Mouse (Mus musculus): Measurements from ENCODE around the gene Tbc1d1. TPM values are rescaled to one million over a fixed set of nuclear protein-coding genes. Genes with fewer than 3 reads are reported as not detected.
"Not testable (repeated sequence)": the region's sequence is repeated elsewhere in the genome, so short reads cannot be mapped to it uniquely, and the experiment has no call there.

Tbc1d1 gene
- polyA plus RNA-seq, 1 experiment from 2014 or later = 11.6 TPM

DNA sequence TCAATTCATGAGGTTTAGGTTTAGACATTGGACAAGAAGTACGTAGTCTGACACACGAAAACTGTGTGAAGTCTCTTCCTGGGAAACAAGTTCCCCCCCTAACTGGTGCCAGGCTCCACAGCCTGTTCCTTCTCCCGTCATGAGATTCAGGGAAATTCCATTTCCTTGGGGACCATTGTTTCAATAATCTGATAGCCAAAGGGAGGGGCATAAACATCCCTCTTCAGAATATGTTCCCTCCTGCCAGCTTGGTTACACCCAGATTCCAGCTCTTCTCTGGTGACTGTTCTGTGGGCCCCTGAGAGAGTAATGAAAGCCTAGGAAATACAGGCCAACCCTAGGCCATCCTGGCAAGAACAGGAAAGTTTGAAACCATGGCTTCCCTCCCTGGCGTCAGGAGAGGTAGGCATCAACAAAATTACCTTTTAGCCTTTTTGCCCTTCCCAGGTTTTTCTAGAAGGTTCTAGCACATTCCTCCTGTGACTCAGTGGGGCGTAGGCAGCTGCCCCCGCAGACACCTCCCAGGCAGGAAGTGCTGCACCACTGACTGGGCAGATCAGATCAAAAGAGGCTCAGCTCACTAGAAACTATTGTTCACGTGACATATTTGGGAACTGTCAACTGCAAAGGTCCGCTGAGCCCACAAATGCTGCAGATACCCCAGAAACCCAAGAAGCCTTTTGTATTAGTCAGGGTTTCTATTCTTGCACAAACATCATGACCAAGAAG is 204.2 kb downstream of the Tbc1d1 start:
- H3K9me3 ChIP-seq (replicated peaks; ENCODE audit: control insufficient read depth, low read length) = no peaks in the 10 kb centered on the region
- WGBS = 84% methylated on average over 8 of the region's 8 CpGs
- H3K27ac ChIP-seq (ENCODE audit: low read depth, low read length) = no peak overlapping the region
- ATAC-seq = no peak
- DNase-seq (ENCODE audit: low spot score) = no peak
- no peak overlapping the region for H3K4me2 ChIP-seq (ENCODE audit: low read length)
- peaks cover 19% of the 10 kb centered on the region for H3K4me1 ChIP-seq (ENCODE audit: control insufficient read depth, insufficient read depth, low read length)
- H3K4me3 ChIP-seq (ENCODE audit: low read depth, low read length) = no peak overlapping the region
- no peaks in the 10 kb centered on the region for H3K27me3 ChIP-seq (replicated peaks; ENCODE audit: control insufficient read depth, insufficient read depth, low read length)
- no peak overlapping the region for H3K9ac ChIP-seq (ENCODE audit: low read length)
- H3K36me3 ChIP-seq (ENCODE audit: control insufficient read depth, insufficient read depth, low read length) = no peaks in the 10 kb centered on the region

DNA sequence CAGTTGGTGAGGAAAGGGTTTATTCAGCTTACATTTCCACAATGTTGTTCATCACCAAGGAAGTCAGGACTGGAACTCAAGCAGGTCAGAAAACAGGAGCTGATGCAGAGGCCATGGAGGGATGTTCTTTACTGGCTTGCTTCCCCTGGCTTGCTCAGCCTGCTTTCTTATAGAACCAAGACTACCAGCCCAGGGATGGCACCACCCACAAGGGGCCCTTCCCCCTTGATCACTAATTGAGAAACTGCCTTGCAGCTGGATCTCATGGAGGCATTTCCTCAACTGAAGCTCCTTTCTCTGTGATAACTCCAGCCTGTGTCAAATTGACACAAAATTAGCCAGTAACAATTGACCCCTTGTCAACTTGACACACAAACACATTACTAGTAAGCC is 204.8 kb downstream of the Tbc1d1 start:
- not testable (repeated sequence) for H3K4me2 ChIP-seq (ENCODE audit: low read length); ATAC-seq; H3K27me3 ChIP-seq (replicated peaks; ENCODE audit: control insufficient read depth, insufficient read depth, low read length); H3K9ac ChIP-seq (ENCODE audit: low read length); H3K27ac ChIP-seq (ENCODE audit: low read depth, low read length); DNase-seq (ENCODE audit: low spot score); H3K36me3 ChIP-seq (ENCODE audit: control insufficient read depth, insufficient read depth, low read length); H3K9me3 ChIP-seq (replicated peaks; ENCODE audit: control insufficient read depth, low read length); H3K4me3 ChIP-seq (ENCODE audit: low read depth, low read length)
- peaks cover 21% of the 10 kb centered on the region for H3K4me1 ChIP-seq (ENCODE audit: control insufficient read depth, insufficient read depth, low read length)

DNA sequence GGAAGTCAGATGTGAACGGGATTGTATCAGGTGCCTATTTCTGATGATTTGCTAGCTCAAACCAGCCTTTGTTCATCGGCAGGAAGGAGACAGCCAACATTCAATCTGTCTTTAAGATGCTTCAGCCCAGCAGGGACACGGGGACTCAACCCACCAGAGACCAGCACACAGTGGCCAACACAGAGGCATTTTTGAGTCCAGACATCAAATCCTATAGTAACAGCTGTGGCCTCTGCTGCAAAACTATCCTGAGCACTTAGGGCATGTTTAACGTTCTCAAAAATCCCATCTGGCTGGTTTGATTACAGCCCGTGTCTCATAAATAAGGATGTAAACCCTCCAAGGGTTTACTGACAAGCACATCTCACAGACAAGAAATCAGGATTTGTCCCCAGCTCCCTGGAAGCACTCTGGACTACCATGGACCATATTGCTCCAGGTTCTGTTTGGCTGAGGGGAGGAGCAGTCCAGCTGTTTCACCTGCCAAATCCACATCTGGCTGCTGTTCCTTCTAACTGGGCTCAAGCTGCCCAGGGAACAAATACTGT is 207.8 kb downstream of the Tbc1d1 start:
- no peaks in the 10 kb centered on the region for H3K9me3 ChIP-seq (replicated peaks; ENCODE audit: control insufficient read depth, low read length)
- no peak overlapping the region for H3K9ac ChIP-seq (ENCODE audit: low read length)
- H3K4me1 ChIP-seq (ENCODE audit: control insufficient read depth, insufficient read depth, low read length) = peaks cover 41% of the 10 kb centered on the region
- no peak overlapping the region for H3K4me3 ChIP-seq (ENCODE audit: low read depth, low read length)
- H3K27ac ChIP-seq (ENCODE audit: low read depth, low read length) = peak overlapping the region; percentile 73
- no peaks in the 10 kb centered on the region for H3K27me3 ChIP-seq (replicated peaks; ENCODE audit: control insufficient read depth, insufficient read depth, low read length)
- DNase-seq (ENCODE audit: low spot score) (no peak), ATAC-seq (peak; percentile 8)
- H3K4me2 ChIP-seq (ENCODE audit: low read length) = 0 out of 2 replicates have a peak overlapping the region, but pooled peaks have one; percentile 4
- 61% methylated on average over 5 of the region's 5 CpGs for WGBS
- no peaks in the 10 kb centered on the region for H3K36me3 ChIP-seq (ENCODE audit: control insufficient read depth, insufficient read depth, low read length)

- DNase-seq (ENCODE audit: low spot score) (peak; percentile 93), ATAC-seq (peak; percentile 91)
- Histone ChIP-seq H3K36me3 (ENCODE audit: control insufficient read depth, insufficient read depth, low read length) (no peaks in the 10 kb centered on the region), H3K9me3 (replicated peaks; ENCODE audit: control insufficient read depth, low read length) (no peaks in the 10 kb centered on the region), H3K9ac (ENCODE audit: low read length) (no peak overlapping the region), H3K27me3 (replicated peaks; ENCODE audit: control insufficient read depth, insufficient read depth, low read length) (no peaks in the 10 kb centered on the region), H3K27ac (ENCODE audit: low read depth, low read length) (peak overlapping the region; percentile 73), H3K4me2 (ENCODE audit: low read length) (0 out of 2 replicates have a peak overlapping the region, but pooled peaks have one; percentile 4), H3K4me3 (ENCODE audit: low read depth, low read length) (no peak overlapping the region), H3K4me1 (ENCODE audit: control insufficient read depth, insufficient read depth, low read length) (peaks cover 41% of the 10 kb centered on the region)
- WGBS = 16% methylated on average over 7 of the region's 7 CpGs
Observed at GRCm38 (mm10) chr5:64364432-64365125, 208.5 kb downstream of the Tbc1d1 start.

GRCm38 (mm10) chr5:64365187-64366066 is 209.3 kb downstream of the Tbc1d1 start:
- no peak overlapping the region for H3K4me2 ChIP-seq (ENCODE audit: low read length)
- no peaks in the 10 kb centered on the region for H3K9me3 ChIP-seq (replicated peaks; ENCODE audit: control insufficient read depth, low read length)
- no peak for ATAC-seq
- H3K36me3 ChIP-seq (ENCODE audit: control insufficient read depth, insufficient read depth, low read length) = no peaks in the 10 kb centered on the region
- no peak for DNase-seq (ENCODE audit: low spot score)
- WGBS = 58% methylated on average over 11 of the region's 11 CpGs
- H3K27ac ChIP-seq (ENCODE audit: low read depth, low read length) = peak overlapping the region; percentile 36; the same call in 1 of the 2 replicates
- no peaks in the 10 kb centered on the region for H3K27me3 ChIP-seq (replicated peaks; ENCODE audit: control insufficient read depth, insufficient read depth, low read length)
- peaks cover 41% of the 10 kb centered on the region for H3K4me1 ChIP-seq (ENCODE audit: control insufficient read depth, insufficient read depth, low read length)
- no peak overlapping the region for H3K9ac ChIP-seq (ENCODE audit: low read length)
- no peak overlapping the region for H3K4me3 ChIP-seq (ENCODE audit: low read depth, low read length)

DNA sequence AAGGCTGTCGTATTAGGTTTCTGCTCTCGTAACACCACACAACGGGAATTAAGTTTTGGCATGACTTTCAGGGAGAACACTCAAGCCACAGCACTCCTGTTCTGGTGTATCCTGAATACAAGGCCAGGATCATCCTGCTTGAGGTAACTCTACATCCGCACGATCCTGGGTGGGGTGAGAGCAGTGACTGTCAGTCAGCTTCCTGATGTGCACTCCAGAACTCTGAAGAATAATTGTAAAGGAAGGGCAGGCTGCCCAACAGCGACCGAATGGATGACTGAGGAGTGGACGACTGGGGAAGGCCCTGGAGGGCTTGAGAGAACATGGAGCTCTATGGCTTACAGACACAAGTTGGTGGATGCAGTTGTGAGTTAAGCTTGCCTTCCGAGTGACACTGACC is 210.0 kb downstream of the Tbc1d1 start:
- WGBS = 89% methylated on average over 9 of the region's 9 CpGs
- peaks cover 41% of the 10 kb centered on the region for H3K4me1 ChIP-seq (ENCODE audit: control insufficient read depth, insufficient read depth, low read length)
- H3K27me3 ChIP-seq (replicated peaks; ENCODE audit: control insufficient read depth, insufficient read depth, low read length) = no peaks in the 10 kb centered on the region
- H3K4me3 ChIP-seq (ENCODE audit: low read depth, low read length) = no peak overlapping the region
- ATAC-seq (no peak), DNase-seq (ENCODE audit: low spot score) (no peak)
- no peak overlapping the region for H3K9ac ChIP-seq (ENCODE audit: low read length)
- H3K4me2 ChIP-seq (ENCODE audit: low read length) = no peak overlapping the region
- H3K9me3 ChIP-seq (replicated peaks; ENCODE audit: control insufficient read depth, low read length) = no peaks in the 10 kb centered on the region
- no peak overlapping the region for H3K27ac ChIP-seq (ENCODE audit: low read depth, low read length)
- H3K36me3 ChIP-seq (ENCODE audit: control insufficient read depth, insufficient read depth, low read length) = no peaks in the 10 kb centered on the region

DNA sequence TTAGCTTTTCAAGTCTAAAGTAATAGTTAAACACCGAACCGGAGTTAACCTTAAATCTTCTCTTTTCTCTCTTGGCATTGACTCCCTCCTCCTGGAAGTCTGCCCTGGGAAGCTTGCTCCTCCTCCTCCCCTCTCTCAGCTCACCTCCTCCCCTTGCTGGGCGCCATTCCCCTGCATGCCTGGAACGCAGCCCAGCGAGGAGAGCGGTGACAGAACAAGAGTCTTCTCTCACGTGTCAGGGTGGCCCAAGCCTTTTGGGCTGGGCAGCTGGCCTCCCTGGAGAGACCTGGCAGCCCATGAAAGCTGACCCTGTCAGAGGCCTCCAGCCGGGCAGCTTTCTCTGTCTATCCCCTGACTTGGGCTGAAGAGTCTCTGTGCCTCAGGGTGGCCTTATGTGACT is 211.3 kb downstream of the Tbc1d1 start:
- H3K27ac ChIP-seq (ENCODE audit: low read depth, low read length) = no peak overlapping the region; the same call in 1 of the 2 replicates
- H3K9me3 ChIP-seq (replicated peaks; ENCODE audit: control insufficient read depth, low read length) = no peaks in the 10 kb centered on the region
- H3K4me2 ChIP-seq (ENCODE audit: low read length) = no peak overlapping the region
- 11% methylated on average over 8 of the region's 8 CpGs for WGBS
- no peak overlapping the region for H3K9ac ChIP-seq (ENCODE audit: low read length)
- H3K27me3 ChIP-seq (replicated peaks; ENCODE audit: control insufficient read depth, insufficient read depth, low read length) = no peaks in the 10 kb centered on the region
- H3K4me1 ChIP-seq (ENCODE audit: control insufficient read depth, insufficient read depth, low read length) = peaks cover 41% of the 10 kb centered on the region
- DNase-seq (ENCODE audit: low spot score) (peak; percentile 86), ATAC-seq (peak; percentile 47)
- H3K36me3 ChIP-seq (ENCODE audit: control insufficient read depth, insufficient read depth, low read length) = no peaks in the 10 kb centered on the region
- no peak overlapping the region for H3K4me3 ChIP-seq (ENCODE audit: low read depth, low read length)

- Histone ChIP-seq H3K4me2 (ENCODE audit: low read length) (no peak overlapping the region), H3K36me3 (ENCODE audit: control insufficient read depth, insufficient read depth, low read length) (no peaks in the 10 kb centered on the region), H3K9me3 (replicated peaks; ENCODE audit: control insufficient read depth, low read length) (no peaks in the 10 kb centered on the region), H3K9ac (ENCODE audit: low read length) (no peak overlapping the region), H3K4me3 (ENCODE audit: low read depth, low read length) (no peak overlapping the region), H3K4me1 (ENCODE audit: control insufficient read depth, insufficient read depth, low read length) (peaks cover 20% of the 10 kb centered on the region), H3K27me3 (replicated peaks; ENCODE audit: control insufficient read depth, insufficient read depth, low read length) (no peaks in the 10 kb centered on the region), H3K27ac (ENCODE audit: low read depth, low read length) (no peak overlapping the region)
- ATAC-seq (no peak), DNase-seq (ENCODE audit: low spot score) (no peak)
Observed at GRCm38 (mm10) chr5:64371331-64371831, 215.3 kb downstream of the Tbc1d1 start.
